Mouse (Mus musculus): ENCODE results near the gene Coro1a.

GRCm38 (mm10) chr7:126668452-126668851, 39.1 kb downstream of the Coro1a start:
- TF ChIP-seq POLR2A (IDR thresholded peaks at IDR 0.05; ENCODE audit: extremely low read depth, insufficient read depth, low read length) (no peak), CTCF (IDR thresholded peaks at IDR 0.05; ENCODE audit: extremely low read depth, insufficient read depth, low read length) (no peak)
